Mouse (Mus musculus): ENCODE results near the gene Tarbp2.

Gene Tarbp2

DNA sequence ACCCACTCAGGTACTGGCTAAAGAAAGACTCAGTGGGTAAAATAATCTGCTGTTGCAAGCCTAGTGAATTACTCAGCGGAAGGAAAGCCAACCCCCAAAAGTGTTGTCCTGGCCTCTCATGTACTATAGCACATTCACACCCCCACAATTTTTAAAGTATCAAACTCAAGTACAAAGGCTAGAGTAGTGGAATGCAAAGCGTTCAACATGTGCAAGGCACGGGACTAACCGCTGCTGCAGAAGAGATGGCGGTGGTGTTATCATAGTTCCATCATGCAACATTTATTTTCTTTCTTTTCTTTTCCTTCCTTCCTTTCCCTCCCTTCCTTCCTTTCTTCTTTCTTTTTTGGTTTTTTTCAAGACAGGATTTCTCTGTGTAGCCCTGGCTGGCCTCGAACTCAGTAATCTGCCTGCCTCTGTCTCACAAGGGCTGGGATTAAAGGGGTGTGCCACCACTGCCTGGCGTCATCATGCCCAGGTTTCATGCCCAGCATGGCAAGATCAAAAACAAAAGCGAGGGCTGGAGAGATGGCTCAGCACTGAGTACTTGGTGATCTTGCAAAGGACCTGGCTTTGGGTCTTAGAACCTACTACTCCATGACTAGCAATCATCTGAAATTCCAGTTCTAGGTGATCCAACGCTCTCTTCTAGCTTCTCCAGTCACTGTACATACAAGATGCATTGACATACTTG, 12.1 kb upstream of the Tarbp2 start:
- no peak for DNase-seq (ENCODE audit: low spot score in 2 of 2)

DNA sequence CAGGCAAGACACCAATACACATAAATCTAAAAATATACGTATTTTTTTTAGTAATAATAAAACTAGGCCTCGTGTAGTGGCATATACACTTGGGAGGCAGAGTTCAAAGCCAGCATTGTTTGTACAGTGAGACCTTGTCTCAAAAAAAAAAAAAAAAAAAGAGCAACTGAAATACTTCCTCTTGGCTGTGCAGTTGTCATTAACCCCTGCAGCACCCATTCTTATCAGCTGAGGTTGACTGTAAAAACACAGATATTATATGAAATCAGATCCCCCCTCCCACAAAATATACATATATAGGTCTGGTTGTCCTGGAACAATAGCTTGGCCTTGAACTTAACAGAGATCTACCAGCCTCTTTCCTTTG, 11.5 kb upstream of the Tarbp2 start:
- DNase-seq (ENCODE audit: low spot score in 2 of 2), result no peak

DNA sequence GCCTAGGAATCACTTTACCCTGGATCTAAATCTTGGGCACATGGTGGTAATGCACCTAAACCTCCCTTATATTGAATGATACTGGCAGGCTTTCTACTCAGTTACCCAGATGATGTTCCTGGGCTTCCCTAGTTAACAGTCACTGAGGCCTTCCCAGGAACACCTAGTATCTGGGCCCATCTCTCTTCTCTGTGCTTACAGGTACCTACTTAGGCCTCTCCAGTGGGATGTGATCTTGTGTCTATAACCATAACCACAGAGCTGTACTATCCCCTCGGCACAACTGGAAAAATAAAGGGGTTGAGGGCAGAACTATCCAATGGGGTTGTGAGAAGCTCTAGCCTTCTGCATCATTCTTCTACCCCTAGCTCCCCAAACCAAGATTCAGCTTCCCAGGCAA, 11.1 kb upstream of the Tarbp2 start:
- DNase-seq (ENCODE audit: low spot score in 2 of 2), result no peak

DNA sequence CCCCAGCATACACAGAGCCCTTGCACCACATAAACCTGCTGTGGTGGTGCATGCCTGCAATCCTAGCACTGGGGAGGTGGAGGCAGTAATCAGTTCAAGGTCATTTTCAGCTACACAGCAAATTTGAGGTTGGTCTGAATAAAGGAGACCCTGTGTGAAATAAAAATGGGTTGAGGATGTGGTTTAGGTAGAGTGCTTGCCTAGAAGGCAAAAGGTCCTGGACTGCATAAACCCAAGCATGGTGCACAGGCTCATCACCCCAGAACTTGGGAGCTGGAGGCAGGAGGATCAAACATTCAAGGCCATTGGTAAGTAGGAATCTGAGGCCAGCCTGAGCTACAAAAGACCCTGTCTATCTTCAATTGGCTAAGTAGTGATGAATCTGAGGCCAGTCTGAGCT, 10.4 kb upstream of the Tarbp2 start:
- no peak for DNase-seq (ENCODE audit: low spot score in 2 of 2)

DNA sequence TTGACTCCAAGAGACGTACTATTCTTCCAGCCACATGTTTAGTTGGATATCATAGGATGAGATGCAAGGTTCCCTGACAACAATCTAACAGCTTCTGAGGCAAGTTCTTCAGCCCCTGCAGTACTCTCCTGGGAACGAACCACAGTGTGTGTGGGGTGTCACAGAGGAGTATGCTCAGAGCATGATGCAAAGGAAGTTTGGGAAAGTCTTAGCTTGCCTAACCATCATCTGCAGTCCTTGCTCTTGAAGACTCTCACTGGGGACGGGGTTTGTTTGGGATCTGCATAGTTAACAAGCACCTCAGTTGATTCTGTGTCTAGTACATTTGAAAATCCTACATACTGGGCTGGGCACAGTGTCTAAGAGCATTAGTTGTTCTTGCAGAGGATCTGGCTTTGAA, 9.7 kb upstream of the Tarbp2 start:
- no peak for DNase-seq (ENCODE audit: low spot score in 2 of 2)

DNA sequence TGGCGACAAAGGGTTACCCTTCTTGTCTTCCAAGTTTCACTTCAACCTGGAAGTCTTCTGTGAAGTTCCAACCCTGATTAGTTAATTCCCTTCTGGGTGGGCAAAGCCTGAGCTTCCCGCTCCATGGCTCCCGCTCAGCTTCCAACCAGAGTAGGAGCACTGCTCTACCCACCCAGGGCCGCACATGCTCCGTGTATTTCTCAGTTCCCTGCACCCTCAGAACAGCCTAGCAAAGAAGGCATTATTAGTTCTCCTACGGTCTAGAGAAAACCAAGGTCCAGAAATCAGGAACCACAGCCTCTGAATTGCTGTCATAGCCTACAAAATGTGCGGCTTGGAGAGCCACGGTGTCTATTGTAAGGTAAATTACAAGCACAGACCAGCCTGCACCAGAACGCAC, 7.9 kb upstream of the Tarbp2 start:
- peak in 1 of 2 experiments; percentile 51 for DNase-seq (ENCODE audit: low spot score in 2 of 2)

DNA sequence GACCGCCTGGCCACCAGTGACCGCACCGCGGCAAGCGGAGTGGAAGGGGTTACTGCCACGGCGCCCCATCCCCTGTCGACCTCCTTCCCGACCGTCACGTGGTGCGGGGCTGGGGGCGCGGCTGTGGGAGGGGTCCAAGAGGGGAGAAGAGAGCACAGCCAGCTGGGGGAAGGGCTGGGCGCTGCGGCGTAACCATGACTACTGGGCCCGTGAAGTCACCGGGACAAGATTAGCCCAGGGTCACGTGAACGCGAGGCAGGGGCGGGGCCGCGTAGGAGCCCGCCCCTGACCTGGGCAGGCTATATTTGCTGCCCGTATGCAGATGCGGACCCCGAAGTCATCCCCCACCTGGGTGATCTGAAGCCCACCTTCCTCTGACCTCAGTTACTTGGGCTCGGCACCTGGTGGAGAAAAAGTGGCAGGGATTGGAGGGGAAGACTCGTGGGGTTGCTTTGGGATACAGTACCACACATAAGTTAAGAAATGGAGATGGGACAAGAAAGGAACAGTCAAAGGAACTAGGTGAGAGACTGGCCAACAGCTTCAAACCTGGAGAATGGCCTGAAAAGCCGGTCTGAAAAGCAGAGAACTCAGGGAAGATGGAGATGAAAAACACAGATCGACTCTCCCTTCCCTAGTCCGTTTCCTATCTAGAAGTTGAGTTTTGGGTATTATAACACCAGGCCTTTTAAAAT, 7.3 kb upstream of the Tarbp2 start:
- peak; percentile 80 to 90 for DNase-seq (ENCODE audit: low spot score in 2 of 2)

DNA sequence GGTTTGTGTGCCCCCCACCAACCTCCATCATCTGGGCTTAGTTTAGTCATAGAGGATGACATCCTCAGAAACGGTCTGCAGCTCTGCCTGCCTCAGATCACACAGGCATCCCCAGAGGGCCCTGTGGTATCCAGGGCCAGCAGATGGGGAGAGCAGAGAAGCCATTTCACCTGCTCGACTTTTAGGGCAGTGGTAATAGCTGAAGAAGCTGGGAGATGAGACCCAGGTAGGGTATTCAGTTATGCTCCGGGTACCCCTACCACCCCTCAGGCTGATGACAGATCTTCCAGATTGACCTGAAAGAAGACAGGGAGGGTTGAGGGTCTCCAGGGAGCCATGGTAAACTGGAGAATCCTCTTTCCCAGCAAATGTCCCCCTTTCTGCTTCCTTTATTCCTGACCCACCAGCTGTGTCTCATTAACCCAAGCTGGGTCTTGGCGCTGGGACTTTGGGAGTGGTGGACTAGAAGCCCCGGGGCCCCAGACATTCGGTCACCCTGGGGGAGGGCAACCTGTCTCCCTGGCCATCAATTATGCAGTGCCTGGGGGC, 6.6 kb upstream of the Tarbp2 start:
- DNase-seq (ENCODE audit: low spot score in 2 of 2), result no peak

DNA sequence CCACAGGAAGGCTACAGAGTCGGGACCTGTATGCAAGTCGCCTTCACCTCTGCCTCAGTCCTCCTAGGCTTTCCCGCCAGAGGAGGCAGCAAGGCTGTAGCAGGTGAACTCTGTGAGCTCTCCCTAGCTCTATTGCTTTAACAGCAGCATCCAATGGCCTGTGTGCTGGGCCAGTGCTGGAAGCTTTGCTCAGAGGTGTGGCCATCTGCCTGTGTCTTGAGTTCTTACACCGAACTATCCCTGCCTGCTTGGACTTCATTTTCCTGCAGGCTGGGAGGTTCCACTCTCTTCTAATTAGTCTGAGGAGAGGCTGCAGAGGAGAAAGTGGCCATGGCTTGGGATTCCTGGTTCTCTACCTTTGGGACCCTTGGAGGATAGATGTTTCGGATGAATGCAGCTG, 6.0 kb upstream of the Tarbp2 start:
- DNase-seq (ENCODE audit: low spot score in 2 of 2), result no peak

DNA sequence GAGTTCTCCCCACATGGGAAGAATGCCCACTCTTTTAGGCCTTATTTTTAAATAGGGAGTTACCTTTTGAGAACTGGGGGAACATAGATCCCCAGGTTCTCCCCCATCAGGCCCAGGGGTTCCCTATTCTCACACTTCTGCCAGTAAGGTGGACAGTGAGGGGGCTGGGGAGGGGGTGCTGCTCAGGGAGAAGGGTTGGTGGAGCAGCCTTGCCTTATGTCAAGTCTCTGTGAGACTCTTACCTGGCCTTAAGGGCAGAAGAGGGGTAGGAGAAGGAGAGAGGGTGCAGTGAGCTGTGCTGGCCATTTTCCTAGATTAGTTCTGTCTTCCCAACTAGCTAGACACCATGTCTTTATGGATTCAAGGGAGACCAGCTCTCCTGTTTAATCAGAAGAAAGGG, 5.5 kb upstream of the Tarbp2 start:
- DNase-seq (ENCODE audit: low spot score in 2 of 2), result no peak

DNA sequence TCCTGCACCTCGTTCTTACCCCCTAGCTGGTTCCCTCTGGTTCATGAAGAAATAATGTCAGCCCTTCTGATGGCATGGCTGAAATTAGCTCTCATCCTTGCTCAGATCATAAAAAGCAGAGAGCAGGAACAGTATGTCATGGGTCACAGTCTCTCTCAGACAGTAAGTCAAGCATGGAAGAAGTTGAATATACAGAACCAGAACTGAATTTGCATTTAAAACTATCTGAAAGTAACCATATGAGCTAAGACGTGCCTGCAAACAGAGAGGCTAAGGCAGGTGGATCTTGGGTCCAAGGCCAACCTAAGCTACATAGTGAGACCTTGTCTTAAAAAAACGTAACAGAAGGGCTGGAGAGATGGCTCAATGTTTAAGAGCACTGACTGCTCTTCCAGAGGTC, 5.0 kb upstream of the Tarbp2 start:
- no peak for DNase-seq (ENCODE audit: low spot score in 2 of 2)

DNA sequence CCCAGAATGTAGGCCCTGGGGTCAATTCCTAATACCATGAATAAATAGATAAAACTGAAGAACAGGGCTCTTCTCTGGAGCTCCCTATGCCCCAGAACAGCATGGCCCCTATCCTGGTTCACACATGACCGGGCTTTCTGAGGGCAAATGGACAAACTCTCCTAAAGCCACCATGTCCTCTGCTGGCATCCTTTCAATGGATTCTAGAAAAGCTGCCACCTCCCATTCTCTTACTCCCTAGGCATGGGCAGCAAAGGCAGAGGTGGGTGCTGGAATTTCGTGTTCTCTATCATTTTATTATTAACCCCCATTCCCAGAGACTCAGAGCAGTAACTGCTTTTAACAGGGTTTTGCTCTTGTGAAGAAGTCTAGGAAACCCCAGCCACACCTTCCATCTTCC, 2.7 kb upstream of the Tarbp2 start:
- no peak for DNase-seq (ENCODE audit: low spot score in 2 of 2)

DNA sequence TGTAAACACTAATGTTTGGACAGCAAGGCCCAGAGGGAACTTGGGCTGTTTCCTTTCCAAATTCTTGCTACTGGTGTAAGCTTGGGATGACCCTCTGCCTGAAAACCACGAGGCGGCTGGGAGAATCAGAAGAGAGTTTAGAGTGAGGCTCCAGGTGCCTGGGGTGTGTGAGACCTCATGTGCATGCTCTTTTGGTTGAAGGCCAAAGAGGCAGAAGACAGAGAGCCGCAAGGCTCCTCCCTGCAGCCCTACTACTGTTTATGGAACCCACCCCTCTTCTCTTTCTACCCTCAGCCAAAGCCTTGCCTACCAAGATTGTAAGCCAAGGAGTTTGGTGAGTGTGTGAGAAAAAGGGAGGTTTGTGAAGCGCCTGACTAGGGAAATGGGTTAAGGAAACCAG, 2.2 kb upstream of the Tarbp2 start:
- no peak for DNase-seq (ENCODE audit: low spot score in 2 of 2)

DNA sequence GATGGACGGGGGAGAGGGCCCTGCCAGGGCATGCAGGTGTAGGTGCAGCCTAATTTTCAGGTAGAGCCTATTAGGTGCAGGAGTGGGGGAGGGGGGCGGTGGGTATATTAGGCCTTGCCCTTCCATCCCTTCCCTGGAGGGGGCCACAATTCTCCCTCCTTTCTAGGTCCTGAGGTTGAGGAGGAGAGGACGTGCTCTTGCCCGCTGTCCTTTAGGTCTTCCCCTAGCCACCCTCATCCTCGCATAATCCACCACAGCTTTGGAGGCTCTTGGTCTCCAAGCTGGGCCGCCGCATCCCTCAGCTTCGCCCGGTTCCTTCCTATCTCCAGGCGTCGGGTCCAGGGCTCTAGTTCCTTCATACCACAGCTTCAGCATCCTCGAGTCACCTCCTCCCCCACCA, 1.7 kb upstream of the Tarbp2 start:
- DNase-seq (ENCODE audit: low spot score in 2 of 2), result no peak

DNA sequence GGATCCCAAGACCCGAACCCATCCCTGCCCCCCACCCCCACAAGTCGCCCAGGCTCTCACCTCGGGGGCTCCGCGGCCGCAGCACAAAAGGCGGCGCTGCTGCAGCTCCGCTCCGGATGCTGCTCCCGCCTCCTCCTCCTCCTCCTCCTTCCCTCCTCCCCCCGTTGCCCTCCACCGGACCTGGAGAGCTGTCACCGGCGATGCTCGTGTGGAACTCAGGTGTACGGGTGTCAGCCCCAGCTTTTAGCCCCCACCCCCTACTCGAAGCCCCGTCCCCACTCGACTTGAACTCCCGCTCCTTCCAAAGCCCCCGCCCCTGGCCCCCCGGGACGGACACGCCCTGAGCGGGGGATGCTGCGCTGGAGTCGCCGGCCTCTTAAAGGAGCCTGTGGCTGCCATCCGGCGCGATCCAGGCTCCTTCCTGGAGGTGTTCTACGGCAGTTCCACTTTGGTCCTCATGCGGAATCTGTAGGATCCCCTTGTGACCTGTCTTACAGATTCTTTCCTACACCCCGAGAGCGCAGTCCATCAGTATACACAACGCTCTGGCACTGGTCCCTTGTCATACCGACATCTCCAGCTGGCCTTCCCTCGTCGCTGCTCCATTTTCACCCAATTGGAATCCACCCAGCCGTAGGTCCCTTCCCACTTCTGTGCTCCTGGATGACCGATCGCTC, 1.1 kb upstream of the Tarbp2 start, which contains the start of gene Map3k12:
Gene Map3k12 (minus strand): TSS at position 337 of the 677 bp plus-strand sequence.
- peak; percentile 77 to 83 for DNase-seq (ENCODE audit: low spot score in 2 of 2)

DNA sequence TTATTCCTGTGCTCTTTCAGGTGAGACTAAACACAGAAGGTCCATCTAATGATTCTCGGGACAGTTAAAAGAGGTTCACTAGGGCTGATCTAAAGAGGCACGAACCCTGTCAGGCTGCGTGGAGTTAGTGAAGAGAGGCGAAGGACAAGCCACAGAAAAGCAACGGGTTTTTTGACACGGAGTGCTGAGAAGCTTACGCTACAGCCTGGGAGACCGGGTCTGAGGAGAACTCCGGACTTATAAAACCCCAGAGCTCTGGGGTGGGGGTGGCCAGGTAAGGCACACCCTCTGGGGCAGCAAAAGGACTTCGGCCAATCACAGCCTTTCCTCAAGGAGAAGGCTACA, 389 bp upstream of the Tarbp2 start:
- no peak for DNase-seq (ENCODE audit: low spot score in 2 of 2)

DNA sequence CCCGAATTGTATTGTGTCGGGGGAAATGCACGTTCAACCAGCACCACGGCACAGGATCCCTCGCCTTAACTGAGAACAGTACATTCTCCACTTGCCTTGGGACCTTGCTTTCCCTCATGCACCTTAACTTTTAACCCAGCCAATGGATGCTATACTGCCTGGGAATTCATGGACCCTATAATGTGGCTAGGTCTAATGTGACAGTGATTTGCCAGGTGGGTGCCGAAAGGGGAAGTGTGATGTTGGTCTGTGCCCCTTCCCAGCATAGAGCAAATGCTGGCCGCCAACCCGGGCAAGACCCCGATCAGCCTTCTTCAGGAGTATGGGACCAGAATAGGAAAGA, 838 bp downstream of the Tarbp2 start:
- DNase-seq (ENCODE audit: low spot score in 2 of 2), result no peak

DNA sequence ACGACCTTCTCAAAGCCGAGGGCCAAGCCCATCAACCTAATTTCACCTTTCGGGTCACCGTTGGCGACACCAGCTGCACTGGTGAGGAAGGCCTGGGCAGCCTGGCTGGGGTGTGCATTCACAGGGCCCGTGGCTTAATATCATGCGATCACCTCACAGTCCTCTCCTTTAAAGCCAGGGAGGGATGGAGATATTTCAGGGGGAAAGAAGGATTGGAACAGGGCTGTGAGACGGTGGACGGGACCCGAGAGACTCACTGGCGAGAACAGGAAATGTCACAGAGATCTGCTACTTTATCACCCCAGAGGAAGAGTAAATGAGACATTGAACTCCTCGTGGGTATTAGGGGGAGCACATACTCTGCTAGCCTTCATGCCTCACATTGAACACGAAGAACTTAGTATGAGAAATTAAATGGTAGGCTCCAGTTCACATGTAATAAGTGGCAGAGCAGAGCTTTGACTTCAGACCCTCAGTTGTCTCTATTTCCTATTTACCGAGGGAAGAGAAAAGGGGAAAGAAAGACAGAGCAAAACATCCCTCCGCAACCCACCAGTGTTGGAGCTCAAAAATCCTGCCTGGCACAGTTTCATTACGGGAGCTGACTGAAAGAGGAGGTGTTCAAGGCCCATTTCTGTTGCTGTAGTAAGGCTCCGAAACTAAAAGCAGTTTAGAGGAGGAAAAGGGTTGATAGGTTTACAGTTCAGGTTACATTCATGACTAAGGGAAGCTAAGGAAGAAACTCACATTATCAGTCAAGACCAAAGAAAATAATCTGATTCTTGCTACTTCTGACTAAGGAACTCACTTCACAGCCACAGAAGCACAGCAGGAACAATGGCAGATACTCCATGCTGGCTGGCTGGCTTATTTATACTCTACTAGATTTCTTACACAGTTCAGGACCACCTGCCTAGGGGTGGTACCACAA, 1.5 kb downstream of the Tarbp2 start:
- DNase-seq (ENCODE audit: low spot score in 2 of 2), result no peak

DNA sequence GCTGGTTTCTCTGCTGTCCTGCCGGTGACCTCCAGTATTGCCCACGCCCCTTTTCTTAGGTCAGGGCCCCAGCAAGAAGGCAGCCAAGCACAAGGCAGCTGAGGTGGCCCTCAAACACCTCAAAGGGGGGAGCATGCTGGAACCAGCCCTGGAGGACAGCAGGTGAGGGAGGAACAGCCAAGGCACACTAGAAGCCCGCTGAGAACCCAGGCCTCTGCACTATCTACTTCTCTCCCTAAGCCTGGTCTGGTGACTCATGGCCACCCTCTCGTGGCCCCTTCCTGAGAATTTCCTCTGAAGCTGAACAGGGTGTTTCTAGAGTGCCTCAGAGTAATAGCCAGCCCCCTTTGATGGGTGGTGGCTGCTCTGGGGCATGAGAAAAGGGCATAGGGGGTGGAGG, 2.4 kb downstream of the Tarbp2 start:
- no peak for DNase-seq (ENCODE audit: low spot score in 2 of 2)

DNA sequence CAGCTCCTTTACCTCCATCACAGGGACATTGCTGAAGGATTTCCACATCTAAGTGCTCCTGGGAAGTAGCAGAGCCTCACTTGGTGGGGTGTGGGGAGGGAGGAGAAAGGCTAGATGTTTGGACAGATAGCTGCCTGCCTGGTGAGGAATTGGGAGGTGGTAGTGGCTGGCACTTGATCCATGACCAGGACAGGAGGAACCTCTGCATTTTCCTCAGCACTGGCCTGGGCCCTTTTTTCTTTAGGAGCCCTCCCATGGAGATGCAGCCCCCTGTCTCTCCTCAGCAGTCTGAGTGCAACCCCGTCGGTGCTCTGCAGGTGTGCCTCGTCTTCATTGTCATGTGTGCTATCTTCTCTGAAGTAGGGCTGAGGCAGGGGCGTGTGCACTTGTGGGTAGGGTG, 3.5 kb downstream of the Tarbp2 start:
- DNase-seq (ENCODE audit: low spot score in 2 of 2), result no peak

DNA sequence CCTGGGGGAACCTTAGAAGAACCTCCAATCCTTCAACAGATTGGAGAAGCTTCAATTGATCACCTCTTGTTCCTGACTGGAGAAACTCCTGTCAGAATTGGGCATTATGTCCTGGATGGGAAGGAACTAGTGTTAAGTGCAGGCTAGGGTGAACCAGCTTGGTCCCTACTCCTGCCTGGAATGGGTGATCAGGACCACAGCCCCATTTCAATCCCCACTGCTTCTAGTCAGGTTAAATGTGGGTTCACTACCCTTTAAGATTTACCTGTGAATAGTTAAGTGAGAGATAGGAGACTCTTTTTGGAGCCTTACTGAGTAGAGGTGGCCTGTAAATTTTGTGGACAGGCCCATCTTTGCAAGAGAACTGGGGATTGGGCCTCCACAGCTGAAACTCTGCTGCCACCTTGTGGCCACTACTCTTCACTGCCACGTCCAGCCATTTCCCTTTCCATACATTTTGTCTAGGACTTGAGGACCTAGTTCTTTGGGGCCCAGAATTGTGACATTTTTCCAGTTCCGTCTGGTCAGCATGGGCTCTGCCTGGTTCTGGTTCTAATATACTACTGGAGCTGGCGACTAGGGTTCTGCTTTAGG, 7.0 kb downstream of the Tarbp2 start, which contains the start of gene Npff:
Gene Npff (minus strand): TSS at position 51 of the 594 bp plus-strand sequence.
- peak; percentile 81 to 83 for DNase-seq (ENCODE audit: low spot score in 2 of 2)
